Mouse (Mus musculus): Measurements from ENCODE around the gene Klf3.
"Not testable (repeated sequence)": the region's sequence is repeated elsewhere in the genome, so short reads cannot be mapped to it uniquely, and the experiment has no call there.

Gene Klf3

GRCm38 (mm10) chr5:64881559-64881958 is 78.4 kb downstream of the Klf3 start:
- not testable (repeated sequence) for DNase-seq

- DNase-seq: not testable (repeated sequence)
Observed at GRCm38 (mm10) chr5:64881976-64882375, 78.8 kb downstream of the Klf3 start.

Data from kidney, postnatal 36 days (tissue).